Comparison of ENCODE assay signal across 8 mouse cellular contexts in genomic region chr7:24546068-24546614, GRCm38 (mm10). TPM values are rescaled to one million over a fixed set of nuclear protein-coding genes. Genes with fewer than 3 reads are reported as not detected.
DNase-seq lines count a peak whose midpoint lies in the region; ATAC-seq and TF ChIP-seq lines count a peak whose summit lies in the region.

Gene Pinlyp, minus strand, starts transcription at chr7:24546118.
Gene Xrcc1, plus strand, starts transcription at chr7:24546289.

- H3K4me3 ChIP-seq in layer of hippocampus, adult 2 months: peak within 1 kb of the TSS; percentile 82
- peak within 1 kb of the TSS; percentile 87 for H3K4me3 ChIP-seq in embryonic facial prominence, embryonic 10.5 days
- H3K4me3 ChIP-seq in hindbrain, embryonic 13.5 days: peak within 1 kb of the TSS; percentile 74

- 35% methylated on average over 13 of the region's 13 CpGs for WGBS in embryonic facial prominence, embryonic 10.5 days
- WGBS in hindbrain, embryonic 13.5 days: 43% methylated on average over 13 of the region's 13 CpGs

- no peak for TF ChIP-seq CTCF in layer of hippocampus, adult 2 months (conservative IDR thresholded peaks at IDR 0.05)

- H3K9ac ChIP-seq in hindbrain, embryonic 13.5 days: peak within 1 kb of the TSS; percentile 84

- peak within 1 kb of the TSS; percentile 74 for H3K4me2 ChIP-seq in hindbrain, embryonic 13.5 days

- DNase-seq in layer of hippocampus, adult 2 months (ENCODE audit: low spot score in 2 of 2): no peak
- no peak for DNase-seq in layer of hippocampus, postnatal 10 days (ENCODE audit: low spot score in 2 of 2)
- DNase-seq in embryonic facial prominence, embryonic 10.5 days (ENCODE audit: low spot score): peak; percentile 15
- DNase-seq in right cerebral cortex, adult 2 months (ENCODE audit: low spot score in 2 of 2): no peak
- no peak for DNase-seq in ovary, postnatal 36 days (ENCODE audit: low spot score)
- no peak for DNase-seq in yolk sac, embryonic 10.5 days (ENCODE audit: low spot score)

- ATAC-seq in hindbrain, embryonic 13.5 days (ENCODE audit: low FRiP score): peak; percentile 19
- ATAC-seq in megakaryocyte, adult 5-6 weeks (ENCODE audit: poor library complexity, severe bottlenecking): 0 out of 2 replicates have a peak, but pooled peaks have one; percentile 1

- peaks cover 33% of the 10 kb centered on the region for H3K36me3 ChIP-seq in embryonic facial prominence, embryonic 10.5 days (replicated peaks)
- H3K36me3 ChIP-seq in hindbrain, embryonic 13.5 days: peaks cover 19% of the 10 kb centered on the region

- no peaks in the 10 kb centered on the region for H3K9me3 ChIP-seq in embryonic facial prominence, embryonic 10.5 days
- H3K9me3 ChIP-seq in hindbrain, embryonic 13.5 days: no peaks in the 10 kb centered on the region

- peaks cover 17% of the 10 kb centered on the region for H3K4me1 ChIP-seq in embryonic facial prominence, embryonic 10.5 days
- peaks cover 19% of the 10 kb centered on the region for H3K4me1 ChIP-seq in hindbrain, embryonic 13.5 days (replicated peaks)

- peak within 1 kb of the TSS; percentile 89 for H3K27ac ChIP-seq in layer of hippocampus, adult 2 months
- peak within 1 kb of the TSS; percentile 90 for H3K27ac ChIP-seq in embryonic facial prominence, embryonic 10.5 days (replicated peaks)
- H3K27ac ChIP-seq in hindbrain, embryonic 13.5 days: peak within 1 kb of the TSS; percentile 75

- no peaks in the 10 kb centered on the region for H3K27me3 ChIP-seq in embryonic facial prominence, embryonic 10.5 days (replicated peaks; ENCODE audit: low read depth, poor library complexity, severe bottlenecking)
- H3K27me3 ChIP-seq in hindbrain, embryonic 13.5 days: no peaks in the 10 kb centered on the region

RNA-seq across cellular contexts. Expression of gene Pinlyp, which starts in this region (rescaled TPM):
- not detected for total RNA-seq in layer of hippocampus, adult 2 months (2021)
- not detected for total RNA-seq in layer of hippocampus, postnatal 10 days (2021)
- not detected in 2 replicates for polyA plus RNA-seq in embryonic facial prominence, embryonic 10.5 days (2016; fragmentation: Nextera tagmentation; extraction: Ambion mirVana)
- not detected in 2 replicates for polyA plus RNA-seq in hindbrain, embryonic 13.5 days (2015; fragmentation: Nextera tagmentation; extraction: Ambion mirVana)
- total RNA-seq in megakaryocyte, adult 5-6 weeks (2015): not detected in 2 replicates
- not detected in 2 replicates for total RNA-seq in megakaryocyte, adult 5-6 weeks (2017)

RNA-seq across cellular contexts. Expression of gene Xrcc1, which starts in this region (rescaled TPM):
- 10 to 100 TPM; 38.9 to 40.9 TPM for total RNA-seq in layer of hippocampus, adult 2 months (2021)
- total RNA-seq in layer of hippocampus, postnatal 10 days (2021): 10 to 100 TPM; 37.8 to 39.7 TPM
- 169 TPM in 2 replicates for polyA plus RNA-seq in embryonic facial prominence, embryonic 10.5 days (2016; fragmentation: Nextera tagmentation; extraction: Ambion mirVana)
- polyA plus RNA-seq in hindbrain, embryonic 13.5 days (2015; fragmentation: Nextera tagmentation; extraction: Ambion mirVana): 61.3 and 63.9 TPM in 2 replicates
- total RNA-seq in megakaryocyte, adult 5-6 weeks (2015): 18.3 and 27.5 TPM in 2 replicates
- total RNA-seq in megakaryocyte, adult 5-6 weeks (2017): 17.6 and 25.1 TPM in 2 replicates
